In genomic region chr17:35048149-35048931, GRCm38 (mm10) we compare ENCODE assay signal across 8 mouse cellular contexts. TPM values are rescaled to one million over a fixed set of nuclear protein-coding genes. Genes with fewer than 3 reads are reported as not detected.
DNase-seq lines count a peak whose midpoint lies in the region; ATAC-seq lines count a peak whose summit lies in the region.

No protein-coding gene starts in this region.

- peak overlapping the region; percentile 72 for H3K4me3 ChIP-seq in heart, embryonic 10.5 days
- no peak overlapping the region for H3K4me3 ChIP-seq in hindbrain, embryonic 14.5 days (replicated peaks; ENCODE audit: low read length)
- peak overlapping the region; percentile 70 for H3K4me3 ChIP-seq in liver, embryonic 12.5 days

- no peaks in the 10 kb centered on the region for H3K27me3 ChIP-seq in heart, embryonic 10.5 days (ENCODE audit: insufficient read depth, poor library complexity, severe bottlenecking)
- H3K27me3 ChIP-seq in hindbrain, embryonic 14.5 days (ENCODE audit: control insufficient read depth, insufficient read depth, low read length) = no peaks in the 10 kb centered on the region
- no peaks in the 10 kb centered on the region for H3K27me3 ChIP-seq in liver, embryonic 12.5 days (replicated peaks)

- H3K9me3 ChIP-seq in heart, embryonic 10.5 days = no peaks in the 10 kb centered on the region
- no peaks in the 10 kb centered on the region for H3K9me3 ChIP-seq in hindbrain, embryonic 14.5 days (ENCODE audit: control insufficient read depth, low read length)
- H3K9me3 ChIP-seq in liver, embryonic 12.5 days (replicated peaks) = no peaks in the 10 kb centered on the region

- no peak for DNase-seq in heart, embryonic 10.5 days (ENCODE audit: low spot score)
- no peak for DNase-seq in heart, postnatal 36 days
- DNase-seq in hindbrain, embryonic 14.5 days (ENCODE audit: low spot score) = no peak
- DNase-seq in thymus, postnatal 14 days = peak; percentile 62
- no peak for DNase-seq in urinary bladder, postnatal 25 days (ENCODE audit: low spot score)
- DNase-seq in MN1 (ENCODE audit: low spot score) = no peak

- H3K4me2 ChIP-seq in hindbrain, embryonic 14.5 days (replicated peaks) = no peak overlapping the region
- peak overlapping the region; percentile 98 for H3K4me2 ChIP-seq in liver, embryonic 12.5 days

- H3K36me3 ChIP-seq in heart, embryonic 10.5 days = peaks cover 15% of the 10 kb centered on the region
- 0 out of 2 replicates have a peak, but pooled peaks cover 4% of the 10 kb centered on the region for H3K36me3 ChIP-seq in hindbrain, embryonic 14.5 days (replicated peaks; ENCODE audit: control insufficient read depth, insufficient read depth)
- H3K36me3 ChIP-seq in liver, embryonic 12.5 days = peaks cover 14% of the 10 kb centered on the region

- WGBS in heart, embryonic 10.5 days = 20% methylated on average over 11 of the region's 11 CpGs
- WGBS in hindbrain, embryonic 14.5 days = 39% methylated on average over 11 of the region's 11 CpGs
- 4% methylated on average over 11 of the region's 11 CpGs for WGBS in liver, embryonic 12.5 days (ENCODE audit: insufficient replicate concordance)

- ATAC-seq in activated CD4-positive, CD25-positive, alpha-beta regulatory T cell, adult 4 months = peak; percentile 11
- no peak for ATAC-seq in hindbrain, embryonic 14.5 days (ENCODE audit: low FRiP score)
- no peak for ATAC-seq in liver, embryonic 12.5 days

- peaks cover 81% of the 10 kb centered on the region for H3K4me1 ChIP-seq in heart, embryonic 10.5 days
- H3K4me1 ChIP-seq in hindbrain, embryonic 14.5 days (replicated peaks; ENCODE audit: control insufficient read depth, insufficient read depth, low read length) = peaks cover 27% of the 10 kb centered on the region
- H3K4me1 ChIP-seq in liver, embryonic 12.5 days = peaks cover 88% of the 10 kb centered on the region

- no peak overlapping the region for H3K9ac ChIP-seq in hindbrain, embryonic 14.5 days
- H3K9ac ChIP-seq in liver, embryonic 12.5 days = peak overlapping the region; percentile 92

- intact Hi-C loops in heart, postnatal 36 days (cut with DNase I) = no loop called here

- peak overlapping the region; percentile 98 for H3K27ac ChIP-seq in heart, embryonic 10.5 days
- H3K27ac ChIP-seq in hindbrain, embryonic 14.5 days = peak overlapping the region; percentile 14; the same call in 1 of the 2 replicates
- peak overlapping the region; percentile 94 for H3K27ac ChIP-seq in liver, embryonic 12.5 days

RNA-seq across cellular contexts. Expression of gene Clic1, which starts 1.4 kb away (rescaled TPM):
- 374 and 380 TPM in 2 replicates for polyA plus RNA-seq in heart, embryonic 10.5 days (2016; fragmentation: Nextera tagmentation; extraction: Ambion mirVana)
- 10 to 100 TPM; 41.7 to 44.0 TPM for total RNA-seq in heart, postnatal 36 days (2021)
- polyA plus RNA-seq in activated CD4-positive, CD25-positive, alpha-beta regulatory T cell, adult 4 months (2017; shearing (Covaris generic)) = 100 to 1,000 TPM; 464 to 670 TPM
- polyA plus RNA-seq in hindbrain, embryonic 14.5 days (2014; fragmentation: Nextera tagmentation; extraction: Ambion mirVana) = 23.8 and 24.7 TPM in 2 replicates
- 160 and 162 TPM in 2 replicates for polyA plus RNA-seq in liver, embryonic 12.5 days (2016; fragmentation: Nextera tagmentation; extraction: Ambion mirVana)

RNA-seq across cellular contexts. Expression of gene Msh5, which starts 1.8 kb away (rescaled TPM):
- 3.9 and 5.4 TPM in 2 replicates for polyA plus RNA-seq in heart, embryonic 10.5 days (2016; fragmentation: Nextera tagmentation; extraction: Ambion mirVana)
- total RNA-seq in heart, postnatal 36 days (2021) = under 1 TPM; 0.25 to 0.70 TPM
- polyA plus RNA-seq in activated CD4-positive, CD25-positive, alpha-beta regulatory T cell, adult 4 months (2017; shearing (Covaris generic)) = 1 to 10 TPM; 1.3 to 1.6 TPM
- polyA plus RNA-seq in hindbrain, embryonic 14.5 days (2014; fragmentation: Nextera tagmentation; extraction: Ambion mirVana) = 1.5 and 2.4 TPM in 2 replicates
- polyA plus RNA-seq in liver, embryonic 12.5 days (2016; fragmentation: Nextera tagmentation; extraction: Ambion mirVana) = 4.0 and 4.8 TPM in 2 replicates

RNA-seq across cellular contexts. Expression of gene Ddah2, which starts 10.5 kb away (rescaled TPM):
- polyA plus RNA-seq in heart, embryonic 10.5 days (2016; fragmentation: Nextera tagmentation; extraction: Ambion mirVana) = 192 and 290 TPM in 2 replicates
- 10 to 100 TPM; 27.5 to 27.6 TPM for total RNA-seq in heart, postnatal 36 days (2021)
- polyA plus RNA-seq in activated CD4-positive, CD25-positive, alpha-beta regulatory T cell, adult 4 months (2017; shearing (Covaris generic)) = 1 to 10 TPM in 1 of 2 experiments, under 1 TPM in 1; 0.36 to 1.8 TPM
- 295 and 328 TPM in 2 replicates for polyA plus RNA-seq in hindbrain, embryonic 14.5 days (2014; fragmentation: Nextera tagmentation; extraction: Ambion mirVana)
- 49.0 and 49.1 TPM in 2 replicates for polyA plus RNA-seq in liver, embryonic 12.5 days (2016; fragmentation: Nextera tagmentation; extraction: Ambion mirVana)

RNA-seq across cellular contexts. Expression of gene Ly6g6c, which starts 16.8 kb away (rescaled TPM):
- polyA plus RNA-seq in heart, embryonic 10.5 days (2016; fragmentation: Nextera tagmentation; extraction: Ambion mirVana) = not detected in 2 replicates
- total RNA-seq in heart, postnatal 36 days (2021) = under 1 TPM in 1 of 2 experiments, not detected in 1; 0.56 TPM
- not detected for polyA plus RNA-seq in activated CD4-positive, CD25-positive, alpha-beta regulatory T cell, adult 4 months (2017; shearing (Covaris generic))
- not detected in 2 replicates for polyA plus RNA-seq in hindbrain, embryonic 14.5 days (2014; fragmentation: Nextera tagmentation; extraction: Ambion mirVana)
- 0.41 and 0.44 TPM in 2 replicates for polyA plus RNA-seq in liver, embryonic 12.5 days (2016; fragmentation: Nextera tagmentation; extraction: Ambion mirVana)

RNA-seq across cellular contexts. Expression of gene Mpig6b, which starts 17.6 kb away (rescaled TPM):
- polyA plus RNA-seq in heart, embryonic 10.5 days (2016; fragmentation: Nextera tagmentation; extraction: Ambion mirVana) = 0.63 and 1.0 TPM in 2 replicates
- under 1 TPM; 0.42 to 0.49 TPM for total RNA-seq in heart, postnatal 36 days (2021)
- not detected for polyA plus RNA-seq in activated CD4-positive, CD25-positive, alpha-beta regulatory T cell, adult 4 months (2017; shearing (Covaris generic))
- 0.21 and 0.42 TPM in 2 replicates for polyA plus RNA-seq in hindbrain, embryonic 14.5 days (2014; fragmentation: Nextera tagmentation; extraction: Ambion mirVana)
- polyA plus RNA-seq in liver, embryonic 12.5 days (2016; fragmentation: Nextera tagmentation; extraction: Ambion mirVana) = 7.3 and 8.7 TPM in 2 replicates

Comparison
In these comparisons a context has a peak if more than half of its experiments do, and no peak if none do; other contexts are left out.
1. H3K27ac ChIP-seq: peak in every context shown above with its lines; median percentile 98 in heart, embryonic 10.5 days; 94 in liver, embryonic 12.5 days; 14 in hindbrain, embryonic 14.5 days.
2. RNA of gene Ddah2, which starts 10.5 kb away (polyA plus RNA-seq): 295 to 328 TPM in hindbrain, embryonic 14.5 days, 192 to 290 TPM in heart, embryonic 10.5 days and 49.0 to 49.1 TPM in liver, embryonic 12.5 days; 0.36 to 1.8 TPM in activated CD4-positive, CD25-positive, alpha-beta regulatory T cell, adult 4 months; every median in the first group is over 10 times any median in the second.